Mouse (Mus musculus) heart, embryonic 13.5 days (tissue): Measurements from ENCODE around the gene Kif2c. TPM values are rescaled to one million over a fixed set of nuclear protein-coding genes. Genes with fewer than 3 reads are reported as not detected.

Source experiments
- ATAC-seq: fragments of 200-750 bp; cut with Nextera tagmentation; 2 replicates; pipeline ENCODE4 v1.8.0; 2017; ENCODE audit warnings: moderate TSS enrichment; ENCODE audit not compliant: insufficient number of reproducible peaks, low FRiP score, low TSS enrichment; ENCODE audit errors: extremely low read depth
- H3K27ac ChIP-seq: fragments of 300-500 bp; sonication (generic); replicated peaks from 2 replicates; pipeline ENCODE4 v1.5.1; 2015; ENCODE audit warnings: moderate library complexity, mild to moderate bottlenecking, inconsistent platforms
- H3K27me3 ChIP-seq: fragments of 300-500 bp; sonication (generic); replicated peaks from 2 replicates; pipeline ENCODE4 v1.6.1; 2015; ENCODE audit warnings: mild to moderate bottlenecking, inconsistent platforms
- H3K36me3 ChIP-seq: fragments of 300-500 bp; sonication (generic); 2 replicates; pipeline ENCODE4 v1.6.1; 2015; ENCODE audit warnings: mild to moderate bottlenecking, inconsistent platforms
- H3K4me1 ChIP-seq: fragments of 300-500 bp; sonication (generic); 2 replicates; pipeline ENCODE4 v1.6.1; 2015; ENCODE audit warnings: inconsistent platforms
- H3K4me2 ChIP-seq: fragments of 300-500 bp; sonication (generic); 2 replicates; pipeline ENCODE4 v1.6.1; 2015; ENCODE audit warnings: inconsistent platforms, mild to moderate bottlenecking, moderate library complexity
- H3K4me3 ChIP-seq: fragments of 300-500 bp; sonication (generic); 2 replicates; pipeline ENCODE4 v1.5.1; 2015; ENCODE audit warnings: moderate library complexity, mild to moderate bottlenecking, inconsistent platforms
- H3K9ac ChIP-seq: fragments of 300-500 bp; sonication (generic); 2 replicates; pipeline ENCODE4 v1.6.1; 2015; ENCODE audit warnings: inconsistent platforms, mild to moderate bottlenecking, moderate library complexity
- H3K9me3 ChIP-seq: fragments of 300-500 bp; sonication (generic); 2 replicates; pipeline ENCODE4 v1.6.1; 2016; ENCODE audit warnings: inconsistent platforms
- WGBS: fragments of 180-500 bp; shearing (Covaris S2); methylation state at CpG from one replicate; pipeline ENCODE4 v1.1.7; 2015; ENCODE audit warnings: mixed read lengths; 5-methylcytosine and 5-hydroxymethylcytosine counted together
- polyA plus RNA-seq: library from polyadenylated mRNA; unstranded; fragments of >200 nt; fragmentation: Nextera tagmentation; extraction: Ambion mirVana; gene quantifications from 2 replicates; pipeline ENCODE4 v1.2.1, GENCODE M21; 2015

Gene Kif2c
- polyA plus RNA-seq, 1 experiment from 2014 or later, result 44.2 TPM

- no peaks in the 10 kb centered on the region for H3K9me3 ChIP-seq
- H3K4me1 ChIP-seq, result peaks cover 17% of the 10 kb centered on the region
- no peak for ATAC-seq
- H3K4me3 ChIP-seq, result no peak overlapping the region
- WGBS, result 76% methylated on average over 24 of the region's 24 CpGs
- H3K4me2 ChIP-seq, result no peak overlapping the region
- H3K27me3 ChIP-seq, result no peaks in the 10 kb centered on the region
- H3K36me3 ChIP-seq, result peaks cover 56% of the 10 kb centered on the region
- H3K9ac ChIP-seq, result no peak overlapping the region
- H3K27ac ChIP-seq, result no peak overlapping the region
These were observed 33.6 kb downstream of the Kif2c start for GRCm38 (mm10) chr4:117148815-117149214.

- no peaks in the 10 kb centered on the region for H3K9me3 ChIP-seq
- H3K4me3 ChIP-seq, result no peak overlapping the region
- ATAC-seq, result no peak
- H3K4me2 ChIP-seq, result no peak overlapping the region
- no peak overlapping the region for H3K9ac ChIP-seq
- H3K27ac ChIP-seq, result no peak overlapping the region
- 81% methylated on average over 18 of the region's 18 CpGs for WGBS
- H3K36me3 ChIP-seq, result peaks cover 49% of the 10 kb centered on the region
- H3K4me1 ChIP-seq, result peaks cover 11% of the 10 kb centered on the region
- no peaks in the 10 kb centered on the region for H3K27me3 ChIP-seq
These were observed 34.3 kb downstream of the Kif2c start for GRCm38 (mm10) chr4:117148047-117148713.

GRCm38 (mm10) chr4:117146176-117146575 lies 36.3 kb downstream of the Kif2c start:
- Histone ChIP-seq H3K27ac (no peak overlapping the region), H3K4me2 (no peak overlapping the region), H3K9me3 (no peaks in the 10 kb centered on the region), H3K4me1 (no peaks in the 10 kb centered on the region), H3K27me3 (peaks cover 2% of the 10 kb centered on the region; the same call in 1 of the 2 replicates), H3K36me3 (peaks cover 30% of the 10 kb centered on the region), H3K9ac (no peak overlapping the region), H3K4me3 (no peak overlapping the region)
- WGBS, result 31% methylated on average over 15 of the region's 15 CpGs
- no peak for ATAC-seq

- 89% methylated on average over 13 of the region's 13 CpGs for WGBS
- no peak for ATAC-seq
- no peaks in the 10 kb centered on the region for H3K4me1 ChIP-seq
- no peak overlapping the region for H3K27ac ChIP-seq
- H3K27me3 ChIP-seq, result peaks cover 5% of the 10 kb centered on the region; the same call in 1 of the 2 replicates
- no peak overlapping the region for H3K4me2 ChIP-seq
- no peaks in the 10 kb centered on the region for H3K9me3 ChIP-seq
- H3K4me3 ChIP-seq, result no peak overlapping the region
- peaks cover 21% of the 10 kb centered on the region for H3K36me3 ChIP-seq
- H3K9ac ChIP-seq, result no peak overlapping the region
These were observed 37.2 kb downstream of the Kif2c start for GRCm38 (mm10) chr4:117145248-117145647.

GRCm38 (mm10) chr4:117143023-117143422 lies 39.4 kb downstream of the Kif2c start:
- Histone ChIP-seq H3K36me3 (no peaks in the 10 kb centered on the region), H3K9ac (no peak overlapping the region), H3K9me3 (no peaks in the 10 kb centered on the region), H3K27ac (no peak overlapping the region), H3K27me3 (peaks cover 5% of the 10 kb centered on the region; the same call in 1 of the 2 replicates), H3K4me3 (no peak overlapping the region), H3K4me2 (no peak overlapping the region), H3K4me1 (no peaks in the 10 kb centered on the region)
- WGBS, result 30% methylated on average over 7 of the region's 7 CpGs
- ATAC-seq, result no peak

- H3K27me3 ChIP-seq, result peaks cover 5% of the 10 kb centered on the region; the same call in 1 of the 2 replicates
- H3K27ac ChIP-seq, result no peak overlapping the region
- no peak overlapping the region for H3K9ac ChIP-seq
- 36% methylated on average over 4 of the region's 4 CpGs for WGBS
- H3K36me3 ChIP-seq, result no peaks in the 10 kb centered on the region
- no peak for ATAC-seq
- no peak overlapping the region for H3K4me2 ChIP-seq
- H3K4me1 ChIP-seq, result no peaks in the 10 kb centered on the region
- H3K4me3 ChIP-seq, result no peak overlapping the region
- H3K9me3 ChIP-seq, result no peaks in the 10 kb centered on the region
These were observed 41.8 kb downstream of the Kif2c start for GRCm38 (mm10) chr4:117140613-117141012.

- Histone ChIP-seq H3K36me3 (no peaks in the 10 kb centered on the region), H3K4me2 (no peak overlapping the region), H3K9ac (no peak overlapping the region), H3K4me3 (no peak overlapping the region), H3K27me3 (peaks cover 5% of the 10 kb centered on the region; the same call in 1 of the 2 replicates), H3K27ac (no peak overlapping the region), H3K9me3 (no peaks in the 10 kb centered on the region), H3K4me1 (peaks cover 5% of the 10 kb centered on the region)
- ATAC-seq, result no peak
- 8% methylated on average over 2 of the region's 2 CpGs for WGBS
These were observed 43.2 kb downstream of the Kif2c start for GRCm38 (mm10) chr4:117139217-117139612.

- no peak overlapping the region for H3K4me2 ChIP-seq
- 65% methylated on average over 16 of the region's 17 CpGs for WGBS
- H3K9me3 ChIP-seq, result no peaks in the 10 kb centered on the region
- H3K36me3 ChIP-seq, result no peaks in the 10 kb centered on the region
- H3K4me1 ChIP-seq, result peaks cover 7% of the 10 kb centered on the region
- H3K9ac ChIP-seq, result no peak overlapping the region
- no peak overlapping the region for H3K4me3 ChIP-seq
- no peak overlapping the region for H3K27ac ChIP-seq
- no peak for ATAC-seq
- H3K27me3 ChIP-seq, result peaks cover 5% of the 10 kb centered on the region; the same call in 1 of the 2 replicates
These were observed 43.9 kb downstream of the Kif2c start for GRCm38 (mm10) chr4:117138295-117139216.

GRCm38 (mm10) chr4:117136034-117136433 lies 46.4 kb downstream of the Kif2c start:
- no peak overlapping the region for H3K9ac ChIP-seq
- H3K9me3 ChIP-seq, result no peaks in the 10 kb centered on the region
- no peak overlapping the region for H3K27ac ChIP-seq
- H3K4me3 ChIP-seq, result no peak overlapping the region
- H3K27me3 ChIP-seq, result peaks cover 26% of the 10 kb centered on the region
- 31% methylated on average over 8 of the region's 8 CpGs for WGBS
- no peak overlapping the region for H3K4me2 ChIP-seq
- H3K36me3 ChIP-seq, result no peaks in the 10 kb centered on the region; the same call in 1 of the 2 replicates
- no peak for ATAC-seq
- peaks cover 15% of the 10 kb centered on the region for H3K4me1 ChIP-seq

GRCm38 (mm10) chr4:117134601-117134995 lies 47.8 kb downstream of the Kif2c start:
- peak overlapping the region; percentile 90 for H3K4me3 ChIP-seq
- no peak for ATAC-seq
- WGBS, result 32% methylated on average over 2 of the region's 2 CpGs

GRCm38 (mm10) chr4:117133817-117134600 lies 48.4 kb downstream of the Kif2c start, which contains the start of gene Plk3:
Gene Plk3, minus strand, starts transcription at chr4:117133963.
- no peak within 1 kb of the TSS for H3K27ac ChIP-seq
- WGBS, result 1% methylated on average over 48 of the region's 48 CpGs
- no peaks in the 10 kb centered on the region for H3K9me3 ChIP-seq
- peak within 1 kb of the TSS; percentile 100 for H3K4me2 ChIP-seq
- peaks cover 7% of the 10 kb centered on the region for H3K36me3 ChIP-seq
- peak within 1 kb of the TSS; percentile 93 for H3K9ac ChIP-seq
- peak within 1 kb of the TSS; percentile 90 for H3K4me3 ChIP-seq
- H3K27me3 ChIP-seq, result peaks cover 30% of the 10 kb centered on the region
- peaks cover 15% of the 10 kb centered on the region for H3K4me1 ChIP-seq
- peak; percentile 89 for ATAC-seq

More at GRCm38 (mm10) chr4:117134601-117134995, 47.8 kb downstream of the Kif2c start:
- Histone ChIP-seq H3K27me3 (peaks cover 30% of the 10 kb centered on the region), H3K36me3 (peaks cover 4% of the 10 kb centered on the region; the same call in 1 of the 2 replicates), H3K9me3 (no peaks in the 10 kb centered on the region), H3K27ac (no peak overlapping the region), H3K9ac (peak overlapping the region; percentile 93; the same call in 1 of the 2 replicates), H3K4me2 (peak overlapping the region; percentile 100), H3K4me1 (peaks cover 15% of the 10 kb centered on the region)
